Mouse (Mus musculus) cortical plate, adult 2 months (tissue): Measurements from ENCODE around the gene Fgfr2.

Experiments used
- CTCF ChIP-seq: fragments of 200-500 bp; IDR thresholded peaks from 2 replicates; pipeline ENCODE4 v1.5.1; 2011; ENCODE audit warnings: mild to moderate bottlenecking, control low read depth, low read length; ENCODE audit not compliant: insufficient read depth; ENCODE audit errors: extremely low read depth
- POLR2A ChIP-seq: fragments of 200-500 bp; IDR thresholded peaks from 2 replicates; pipeline ENCODE4 v1.6.1; 2011; ENCODE audit warnings: mild to moderate bottlenecking, low read length, control low read depth; ENCODE audit not compliant: insufficient read depth; ENCODE audit errors: extremely low read depth

DNA sequence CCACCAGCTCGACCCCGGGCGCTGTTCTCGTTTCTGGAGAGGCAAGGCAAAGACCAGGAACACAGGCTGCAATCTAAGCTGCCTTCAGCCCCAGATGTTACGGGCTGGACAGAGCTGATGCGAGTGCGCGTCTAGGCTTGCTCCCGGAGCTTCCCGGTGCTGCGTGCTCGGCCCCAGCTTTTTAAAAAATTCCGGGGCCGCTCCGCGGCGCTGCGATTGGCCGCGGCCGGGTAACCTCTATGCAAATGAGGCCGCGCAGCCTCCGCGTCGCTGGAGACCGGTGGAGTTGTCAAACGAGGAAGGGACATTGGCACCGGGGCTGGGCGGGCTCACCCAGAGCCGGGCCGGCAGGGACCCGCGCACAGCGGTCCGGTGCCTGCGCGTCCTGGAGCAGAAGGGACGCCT lies 1569.4 kb downstream of the Fgfr2 start:
- TF ChIP-seq CTCF (no peak), POLR2A (no peak)
